ENCODE assay signal across 14 mouse cellular contexts in genomic region chr11:117138213-117138761, GRCm38 (mm10). TPM values are rescaled to one million over a fixed set of nuclear protein-coding genes. Genes with fewer than 3 reads are reported as not detected.
DNase-seq lines count a peak whose midpoint lies in the region; ATAC-seq and TF ChIP-seq lines count a peak whose summit lies in the region.
"Had no signal": no experiment of that assay in that cellular context is flagged by ENCODE, and none has a peak within 500 bp of the region (broad histone marks: within the 10 kb centered on the region; RNA-seq: fewer than 3 reads in every experiment).

No protein-coding gene starts in this region.

- DNase-seq in heart, adult 11 months = peak; percentile 96
- DNase-seq in heart, postnatal 4 days = no peak
- no peak for DNase-seq in layer of hippocampus, adult 2 months (ENCODE audit: low spot score in 2 of 2)
- DNase-seq in layer of hippocampus, adult 9-11 months = no peak
- peak; percentile 59 for DNase-seq in stomach, postnatal 0 days (ENCODE audit: low spot score)
- DNase-seq: kidney, adult 9 months; layer of hippocampus, postnatal 36 days; liver, postnatal 0 days; lung, postnatal 14 days; thymus, postnatal 14 days had no signal

- no peak overlapping the region for H3K4me3 ChIP-seq in layer of hippocampus, adult 2 months
- no peak overlapping the region for H3K4me3 ChIP-seq in limb, embryonic 13.5 days
- no peak overlapping the region for H3K4me3 ChIP-seq in stomach, postnatal 0 days (ENCODE audit: low read depth, low read length)
- H3K4me3 ChIP-seq: neural tube, embryonic 12.5 days had no signal

- H3K4me1 ChIP-seq in limb, embryonic 13.5 days = peaks cover 53% of the 10 kb centered on the region
- H3K4me1 ChIP-seq in stomach, postnatal 0 days (replicated peaks; ENCODE audit: control insufficient read depth, insufficient read depth) = peaks cover 8% of the 10 kb centered on the region

- ATAC-seq in limb, embryonic 13.5 days (ENCODE audit: low FRiP score, low read depth) = no peak
- peak; percentile 58 for ATAC-seq in stomach, postnatal 0 days (ENCODE audit: low FRiP score, low TSS enrichment)
- no peak for ATAC-seq in activated CD4-positive, CD25-positive, alpha-beta regulatory T cell, adult 4 months
- ATAC-seq: liver, postnatal 0 days had no signal

- TF ChIP-seq EP300 in stomach, postnatal 0 days (optimal IDR thresholded peaks at IDR 0.05) = no peak

- TF ChIP-seq CTCF in layer of hippocampus, adult 2 months (conservative IDR thresholded peaks at IDR 0.05) = no peak
- no peak for TF ChIP-seq CTCF in stomach, postnatal 0 days (IDR thresholded peaks at IDR 0.05; ENCODE audit: low read depth)

- peak overlapping the region; percentile 85 for H3K27ac ChIP-seq in layer of hippocampus, adult 2 months
- H3K27ac ChIP-seq in limb, embryonic 13.5 days = peak overlapping the region; percentile 59; the same call in 1 of the 2 replicates
- H3K27ac ChIP-seq in stomach, postnatal 0 days (replicated peaks) = peak overlapping the region; percentile 30; the same call in 1 of the 2 replicates
- H3K27ac ChIP-seq: neural tube, embryonic 12.5 days had no signal

- H3K9ac ChIP-seq in limb, embryonic 13.5 days = peak overlapping the region; percentile 8; the same call in 1 of the 2 replicates
- H3K9ac ChIP-seq in stomach, postnatal 0 days (ENCODE audit: low read length) = no peak overlapping the region
- H3K9ac ChIP-seq: liver, postnatal 0 days; neural tube, embryonic 12.5 days had no signal

- no peaks in the 10 kb centered on the region for H3K9me3 ChIP-seq in limb, embryonic 13.5 days
- no peaks in the 10 kb centered on the region for H3K9me3 ChIP-seq in stomach, postnatal 0 days (ENCODE audit: control insufficient read depth, low read length)
- H3K9me3 ChIP-seq: neural tube, embryonic 12.5 days had no signal

- no peaks in the 10 kb centered on the region for H3K27me3 ChIP-seq in limb, embryonic 13.5 days
- H3K27me3 ChIP-seq in stomach, postnatal 0 days (ENCODE audit: control insufficient read depth, insufficient read depth, low read length) = no peaks in the 10 kb centered on the region
- H3K27me3 ChIP-seq: neural tube, embryonic 12.5 days had no signal

- H3K36me3 ChIP-seq in limb, embryonic 13.5 days = peaks cover 39% of the 10 kb centered on the region
- 0 out of 2 replicates have a peak, but pooled peaks cover 8% of the 10 kb centered on the region for H3K36me3 ChIP-seq in stomach, postnatal 0 days (ENCODE audit: control insufficient read depth, insufficient read depth, low read length)

- WGBS in limb, embryonic 13.5 days = 73% methylated on average over 9 of the region's 9 CpGs
- 77% methylated on average over 9 of the region's 9 CpGs for WGBS in stomach, postnatal 0 days

- H3K4me2 ChIP-seq in limb, embryonic 13.5 days (replicated peaks) = peak overlapping the region; percentile 0; the same call in 1 of the 2 replicates
- no peak overlapping the region for H3K4me2 ChIP-seq in stomach, postnatal 0 days (replicated peaks; ENCODE audit: low read depth)
- H3K4me2 ChIP-seq: midbrain, embryonic 11.5 days; neural tube, embryonic 12.5 days had no signal

RNA-seq across cellular contexts. Expression of gene Sec14l1, which starts 23.3 kb away (rescaled TPM):
- total RNA-seq in heart, postnatal 4 days (2021) = 10 to 100 TPM; 78.4 to 81.7 TPM
- 100 to 1,000 TPM; 226 to 239 TPM for total RNA-seq in layer of hippocampus, adult 2 months (2021)
- polyA plus RNA-seq in limb, embryonic 13.5 days (2015; fragmentation: Nextera tagmentation; extraction: Ambion mirVana) = 61.2 and 65.4 TPM in 2 replicates
- polyA plus RNA-seq in stomach, postnatal 0 days (2015; fragmentation: Nextera tagmentation; extraction: Ambion mirVana) = 28.4 and 30.5 TPM in 2 replicates
- polyA plus RNA-seq in activated CD4-positive, CD25-positive, alpha-beta regulatory T cell, adult 4 months (2017; shearing (Covaris generic)) = 10 to 100 TPM; 13.9 to 22.7 TPM

Comparison
In these comparisons a context has a peak if more than half of its experiments do, and no peak if none do; other contexts are left out.
1. DNase-seq: peak in heart, adult 11 months (single experiment) and stomach, postnatal 0 days (single experiment); none in heart, postnatal 4 days (single experiment), layer of hippocampus, adult 2 months (0 of 2) and layer of hippocampus, adult 9-11 months (single experiment).
2. H3K27ac ChIP-seq: peak in every context shown above with its lines; median percentile 85 in layer of hippocampus, adult 2 months; 59 in limb, embryonic 13.5 days; 30 in stomach, postnatal 0 days.